Mouse (Mus musculus): ENCODE data around the gene Rere. TPM values are rescaled to one million over a fixed set of nuclear protein-coding genes. Genes with fewer than 3 reads are reported as not detected.
A peak's percentile ranks its signal among the peaks of the same experiment; 100 is the strongest.
"Not testable (repeated sequence)": the region's sequence is repeated elsewhere in the genome, so short reads cannot be mapped to it uniquely, and the experiment has no call there.

The Rere gene
- total RNA-seq, 2 experiments from 2014 or later, result 108 to 117 TPM

DNA sequence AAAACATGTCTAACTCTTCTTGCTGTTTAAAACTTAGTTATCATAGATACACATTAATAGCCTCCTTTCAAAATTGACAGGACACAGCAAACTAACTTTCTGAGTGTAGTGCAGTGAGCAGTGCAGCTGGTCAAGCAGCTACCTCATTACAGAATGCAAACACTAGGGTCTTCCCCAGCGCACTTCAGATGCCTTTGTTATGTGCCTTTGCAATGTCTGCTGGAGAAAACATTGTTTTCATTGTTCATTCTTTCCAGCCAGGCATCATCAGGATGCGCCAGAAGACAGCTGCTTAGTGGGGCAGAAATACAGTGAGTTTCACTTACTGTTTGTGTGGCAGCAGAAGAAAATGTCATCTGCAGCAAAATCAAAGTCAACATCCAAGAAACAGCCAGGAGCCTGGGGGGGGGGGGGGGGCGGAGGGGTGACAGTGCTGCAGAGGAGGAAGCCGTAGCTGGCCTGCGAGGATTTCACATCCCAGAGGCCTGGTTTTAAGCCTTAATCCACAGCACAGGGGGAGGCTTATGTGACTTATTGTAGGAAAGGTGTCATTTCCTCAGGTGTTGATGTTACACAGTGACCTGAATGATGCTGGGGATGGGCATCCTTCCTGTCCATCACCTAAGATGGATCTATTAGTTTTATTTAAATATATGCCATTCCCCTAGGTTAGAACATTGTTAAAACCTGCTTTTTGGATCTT, 259.1 kb downstream of the Rere start:
- no peak for DNase-seq (ENCODE audit: low spot score in 2 of 2)

DNA sequence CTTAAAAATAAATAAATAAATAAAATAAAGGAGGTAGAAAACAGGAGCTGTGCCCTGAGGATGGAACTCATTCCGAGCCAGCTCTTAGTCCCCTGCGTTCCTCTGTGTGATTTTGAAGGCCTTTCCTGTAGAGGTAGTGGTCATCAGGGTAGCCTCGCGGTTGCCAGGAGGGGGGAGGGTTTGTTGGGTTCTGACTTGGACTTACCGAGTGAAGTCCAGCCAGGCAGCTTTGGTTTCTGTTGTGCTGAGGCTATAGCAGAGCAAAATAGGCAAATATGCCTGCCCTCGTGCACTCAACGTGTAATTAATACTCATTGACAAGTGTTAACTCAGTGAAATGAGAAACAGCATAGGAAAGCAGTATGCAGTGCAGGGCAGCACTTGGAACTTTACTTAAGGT, 262.8 kb downstream of the Rere start:
- no peak for DNase-seq (ENCODE audit: low spot score in 2 of 2)

DNA sequence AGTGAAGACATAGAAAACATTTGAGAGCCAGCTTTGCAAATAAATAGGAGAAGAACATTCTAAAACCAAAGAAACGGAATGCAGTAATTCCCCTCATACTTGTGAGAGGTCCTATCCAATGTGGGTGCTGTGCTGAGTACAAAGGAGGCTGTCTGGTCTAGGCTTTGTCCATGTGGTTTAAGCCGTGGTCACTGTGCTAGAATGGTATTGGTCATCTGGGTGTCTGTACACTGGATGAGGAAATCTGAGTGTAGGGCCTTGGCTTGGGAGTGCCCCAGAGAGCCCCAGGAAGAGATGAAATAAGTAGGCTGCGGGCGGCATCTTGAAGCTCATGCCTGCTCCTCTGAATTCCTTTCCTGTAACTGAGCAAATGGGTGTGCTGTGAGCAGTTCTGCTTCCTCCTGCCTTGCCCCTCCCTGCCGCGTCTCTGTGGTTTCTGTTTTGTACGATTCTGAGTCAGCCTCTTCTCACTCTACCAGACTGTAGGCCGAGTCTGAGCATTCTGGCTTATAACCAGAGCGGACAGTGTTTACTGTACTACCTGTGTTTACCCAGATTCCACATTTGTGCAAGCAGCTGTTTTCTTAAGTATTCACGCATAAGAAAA, 263.3 kb downstream of the Rere start:
- no peak for DNase-seq (ENCODE audit: low spot score in 2 of 2)

DNA sequence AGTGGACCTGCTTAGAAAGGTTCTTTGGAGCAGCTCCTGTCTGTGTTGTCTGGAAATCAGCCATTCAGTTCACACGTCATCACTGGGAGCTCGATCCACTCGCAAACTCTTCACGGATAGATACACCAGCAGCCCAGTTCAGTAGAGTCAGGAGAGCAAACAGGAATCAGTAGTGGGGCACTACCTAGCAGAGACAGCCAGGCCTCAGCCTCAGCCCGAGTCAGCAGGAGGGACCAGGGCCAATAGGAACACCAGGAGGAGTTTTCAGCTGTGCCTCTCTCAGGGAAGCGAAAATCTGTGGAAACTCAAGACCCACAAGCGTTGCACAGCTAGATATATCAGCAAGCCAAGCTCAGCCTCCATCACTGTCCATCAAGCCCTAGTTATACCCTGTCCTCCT, 264.3 kb downstream of the Rere start:
- DNase-seq (ENCODE audit: low spot score in 2 of 2), result no peak

DNA sequence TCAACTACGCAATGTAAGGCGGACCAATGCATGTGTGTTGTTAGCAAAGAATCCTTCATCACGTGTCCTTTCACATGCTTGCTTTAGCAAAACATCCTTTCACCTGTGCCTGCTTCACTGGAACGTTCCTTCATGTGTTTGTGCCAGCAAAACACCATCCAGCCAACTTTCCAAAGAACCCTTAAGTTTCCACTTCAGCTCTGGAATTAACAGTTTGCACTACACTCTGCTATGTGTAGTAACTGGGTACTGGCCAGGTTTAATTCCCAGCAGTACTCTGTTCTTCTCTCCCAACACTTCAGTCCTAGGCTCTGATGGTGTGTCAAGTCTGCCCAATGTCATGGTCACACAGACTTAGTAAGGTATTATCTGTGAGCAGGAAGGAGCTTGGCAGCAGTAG, 264.9 kb downstream of the Rere start:
- not testable (repeated sequence) for DNase-seq (ENCODE audit: low spot score in 2 of 2)

DNA sequence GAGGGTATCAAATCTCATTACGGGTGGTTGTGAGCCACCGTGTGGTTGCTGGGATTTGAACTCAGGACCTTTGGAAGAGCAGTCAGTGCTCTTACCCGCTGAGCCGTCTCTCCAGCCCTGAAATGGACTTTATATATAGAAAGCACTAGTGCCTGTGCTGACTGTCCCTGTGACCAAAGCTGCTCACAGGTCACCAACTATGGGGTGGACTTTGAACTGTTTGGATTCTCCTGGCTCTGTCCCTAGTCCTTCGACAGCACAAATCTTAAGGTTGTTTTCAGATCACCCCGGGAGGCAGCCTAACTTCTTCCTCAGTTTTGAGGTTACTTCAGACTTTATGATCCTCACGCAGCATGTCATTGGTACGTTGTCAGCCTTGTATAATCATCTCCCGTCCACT, 267.9 kb downstream of the Rere start:
- DNase-seq (ENCODE audit: low spot score in 2 of 2), result no peak

DNA sequence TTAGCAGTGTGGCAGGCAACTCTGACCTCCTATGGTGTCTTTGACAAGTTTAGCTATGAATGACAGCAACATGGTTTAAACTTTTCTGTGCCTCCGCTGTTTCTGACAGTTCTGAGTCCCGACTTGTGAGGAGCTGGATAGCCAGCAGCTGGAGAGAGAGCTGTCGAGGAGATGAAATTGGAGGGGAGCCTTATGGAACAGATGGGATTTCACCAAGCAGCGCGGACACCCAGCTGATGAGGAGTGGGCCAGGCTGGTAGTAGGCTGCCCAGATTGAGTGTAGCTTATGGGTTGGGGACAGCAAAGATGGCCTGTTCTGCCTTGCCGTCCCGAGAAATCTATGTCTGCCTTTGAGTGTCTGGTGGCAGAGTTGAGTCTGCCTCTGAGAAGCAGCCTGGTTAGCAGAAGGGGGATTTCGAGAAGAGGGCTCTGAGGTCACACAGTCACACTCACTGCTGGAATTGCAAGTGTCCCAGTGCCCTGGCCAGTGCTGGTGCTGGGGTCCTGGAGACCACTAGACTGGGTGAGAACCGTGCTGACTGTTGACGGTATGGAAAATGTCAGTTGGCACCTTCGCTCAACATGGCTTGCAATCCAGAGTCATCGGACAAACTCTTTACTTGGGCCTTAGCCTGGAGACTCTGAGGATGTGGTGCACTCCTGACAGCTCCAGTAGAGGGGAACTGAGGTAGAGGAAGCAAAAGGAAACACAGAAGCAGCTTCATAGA, 268.7 kb downstream of the Rere start:
- DNase-seq (ENCODE audit: low spot score in 2 of 2), result peak; percentile 39 to 43

DNA sequence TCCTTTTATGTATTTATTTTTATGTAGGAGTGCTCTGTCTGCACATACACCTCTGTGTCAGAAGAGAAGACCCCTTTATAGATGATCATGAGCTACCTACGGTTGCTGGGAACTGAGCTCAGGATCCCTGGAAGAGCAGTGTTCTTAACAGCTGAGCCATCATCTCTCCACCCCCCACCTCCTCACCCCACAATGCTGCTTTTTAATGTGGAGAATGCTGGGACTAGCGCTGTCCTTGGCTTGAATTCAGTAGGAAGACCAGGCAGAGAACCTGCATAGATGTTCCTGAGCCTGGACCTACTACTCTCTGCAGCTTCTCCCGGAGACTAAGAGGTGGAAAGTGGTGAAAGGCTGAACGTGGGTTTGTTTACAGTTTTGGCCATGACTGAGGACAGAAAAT, 269.9 kb downstream of the Rere start:
- no peak for DNase-seq (ENCODE audit: low spot score in 2 of 2)

DNA sequence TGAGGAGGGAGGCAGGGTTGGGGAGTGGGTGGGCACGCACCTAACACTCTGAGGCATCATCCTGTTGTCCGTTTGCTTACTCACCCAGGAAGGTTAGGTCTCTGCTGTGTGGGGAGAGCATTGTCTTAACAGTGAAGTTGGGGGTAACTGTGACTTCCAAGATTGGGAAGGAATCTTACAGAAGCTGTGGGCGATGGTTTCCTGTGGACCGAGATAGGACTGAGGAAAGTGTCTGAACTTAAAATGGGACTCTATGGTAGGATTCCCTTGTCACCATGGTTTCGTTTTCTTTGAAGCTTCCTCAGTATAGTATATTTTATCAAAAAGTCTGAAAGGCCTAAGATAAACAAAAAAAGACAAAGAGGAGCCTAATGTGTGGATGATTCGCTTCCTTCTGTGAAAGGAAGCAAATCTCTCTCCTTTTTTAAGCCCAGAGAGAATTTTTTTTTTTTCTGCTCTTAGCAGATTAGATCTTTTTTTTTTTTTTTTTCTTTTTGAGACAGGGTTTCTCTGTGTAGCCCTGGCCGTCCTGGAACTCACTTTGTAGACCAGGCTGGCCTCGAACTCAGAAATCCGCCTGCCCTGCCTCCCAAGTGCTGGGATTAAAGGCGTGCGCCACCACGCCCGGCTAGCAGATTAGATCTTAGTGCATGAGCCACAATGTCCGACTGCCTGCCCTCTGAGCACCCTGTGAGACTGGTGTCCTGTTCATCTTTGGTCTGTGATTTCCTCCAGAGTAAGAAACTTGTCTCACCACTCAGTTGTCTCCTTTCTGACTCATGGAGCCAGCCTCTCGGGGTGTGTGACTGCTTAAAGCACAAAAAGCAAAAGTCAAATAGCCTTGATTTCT, 271.5 kb downstream of the Rere start:
- DNase-seq (ENCODE audit: low spot score in 2 of 2), result no peak

DNA sequence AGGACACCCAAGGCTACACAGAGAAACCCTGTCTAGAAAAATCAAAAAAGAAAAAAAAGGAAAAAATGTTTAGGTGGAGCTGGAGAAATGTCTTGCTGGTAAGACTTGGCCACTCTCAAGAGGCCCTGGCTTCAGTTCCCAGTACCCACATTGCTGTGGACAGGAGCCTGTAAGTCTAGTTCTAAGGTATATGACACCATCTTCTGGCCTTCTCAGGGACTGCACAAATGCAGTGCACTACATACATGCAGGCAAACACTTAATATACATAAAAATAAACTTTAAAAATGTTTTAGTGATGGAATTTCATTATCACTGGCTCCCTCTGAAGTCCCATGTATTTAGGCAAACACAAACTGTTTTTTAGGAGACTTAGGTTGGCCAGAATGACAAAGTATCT, 274.3 kb downstream of the Rere start:
- no peak for DNase-seq (ENCODE audit: low spot score in 2 of 2)

DNA sequence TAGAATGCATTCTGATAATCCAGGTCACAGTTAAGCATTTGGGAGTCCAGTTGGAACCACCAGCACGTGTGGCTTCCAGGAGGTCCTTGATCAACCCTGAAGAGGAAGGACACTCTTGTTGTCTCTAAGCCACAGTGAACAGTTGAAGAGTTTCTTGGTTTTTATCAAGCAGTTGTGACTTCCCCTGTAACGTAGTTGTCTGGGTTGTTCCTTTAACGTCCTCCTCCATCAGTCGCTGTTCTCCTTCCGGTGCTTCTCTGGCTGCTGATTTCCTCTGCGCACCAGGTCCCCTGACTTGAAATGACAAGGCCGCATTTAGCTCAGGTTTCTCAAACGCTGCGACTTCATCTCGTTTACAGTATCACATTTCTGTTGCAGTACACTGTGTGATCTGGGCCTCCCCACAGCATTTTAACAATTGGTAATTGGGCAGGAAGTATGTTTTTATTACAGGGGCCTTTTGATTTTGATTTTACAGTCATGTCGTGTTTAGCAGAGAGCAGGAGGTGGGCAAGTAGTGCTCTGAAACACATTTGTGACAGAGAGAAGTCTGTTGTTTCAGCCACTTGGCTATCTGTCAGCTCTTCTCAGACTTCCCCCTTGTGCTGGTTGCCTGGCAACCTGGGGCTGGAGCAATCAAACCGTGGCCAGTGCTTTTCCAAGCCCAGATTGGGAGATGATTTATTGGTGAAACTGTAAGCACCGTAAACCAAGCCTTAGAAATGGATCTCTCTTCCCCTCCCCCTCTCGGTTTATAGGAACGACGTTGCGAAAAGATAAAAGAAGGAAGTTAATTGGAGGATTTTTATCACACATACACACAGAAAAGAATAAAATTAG, 275.2 kb downstream of the Rere start:
- DNase-seq (ENCODE audit: low spot score in 2 of 2), result peak; percentile 77 to 79

DNA sequence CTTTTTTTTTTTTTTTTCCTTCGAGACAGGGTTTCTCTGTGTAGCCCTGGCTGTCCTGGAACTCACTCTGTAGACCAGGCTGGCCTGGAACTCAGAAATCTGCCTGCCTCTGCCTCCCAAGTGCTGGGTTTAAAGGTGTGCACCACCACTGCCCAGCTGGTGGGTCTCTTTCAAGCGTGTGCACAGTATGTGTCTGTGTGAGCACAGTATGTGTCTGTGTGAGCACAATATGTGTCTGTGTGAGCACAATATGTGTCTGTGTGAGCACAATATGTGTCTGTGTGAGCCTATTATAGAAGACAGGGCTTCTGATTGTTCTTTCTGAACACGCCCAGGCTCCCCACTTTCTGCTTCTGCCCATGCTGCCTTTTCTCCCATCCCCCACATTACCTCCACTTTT, 275.8 kb downstream of the Rere start:
- not testable (repeated sequence) for DNase-seq (ENCODE audit: low spot score in 2 of 2)

DNA sequence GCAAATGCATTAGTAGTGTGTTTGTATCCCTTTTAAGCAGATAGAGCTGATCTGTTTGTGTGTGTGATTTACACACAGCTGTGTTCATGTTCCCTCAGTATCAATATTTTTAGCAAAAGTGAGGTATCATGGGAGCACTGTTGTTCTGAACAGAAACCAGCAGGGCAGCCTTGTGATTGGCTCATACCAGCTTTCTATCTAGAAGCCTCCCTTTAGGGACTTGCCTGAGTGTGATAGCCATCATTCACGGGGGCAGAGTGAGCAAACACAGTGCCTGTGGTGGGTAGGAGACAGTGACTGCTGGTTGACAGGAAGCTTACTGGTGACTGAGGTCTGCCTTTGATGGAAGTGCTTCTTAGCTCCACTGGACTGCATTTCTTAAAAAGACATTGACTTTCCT, 276.5 kb downstream of the Rere start:
- no peak for DNase-seq (ENCODE audit: low spot score in 2 of 2)

DNA sequence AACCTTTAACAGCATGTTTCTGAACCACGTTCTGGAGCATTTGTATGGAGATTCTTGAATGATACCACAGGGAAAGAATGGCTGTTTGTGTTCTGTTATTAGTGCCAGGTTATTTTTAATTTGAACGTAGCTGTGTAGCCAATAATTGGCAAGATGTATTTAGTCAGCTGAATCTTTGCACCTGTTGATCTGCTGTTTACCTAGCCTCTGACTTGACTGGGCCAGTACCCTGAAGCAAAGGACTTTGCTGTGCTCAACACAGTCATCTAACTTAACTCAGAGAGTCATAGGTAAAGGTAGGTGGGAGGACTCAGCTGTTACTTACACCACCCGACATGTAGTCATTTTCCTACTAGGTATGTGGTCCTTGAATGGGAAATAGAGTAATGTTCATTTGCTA, 278.1 kb downstream of the Rere start:
- DNase-seq (ENCODE audit: low spot score in 2 of 2), result no peak

DNA sequence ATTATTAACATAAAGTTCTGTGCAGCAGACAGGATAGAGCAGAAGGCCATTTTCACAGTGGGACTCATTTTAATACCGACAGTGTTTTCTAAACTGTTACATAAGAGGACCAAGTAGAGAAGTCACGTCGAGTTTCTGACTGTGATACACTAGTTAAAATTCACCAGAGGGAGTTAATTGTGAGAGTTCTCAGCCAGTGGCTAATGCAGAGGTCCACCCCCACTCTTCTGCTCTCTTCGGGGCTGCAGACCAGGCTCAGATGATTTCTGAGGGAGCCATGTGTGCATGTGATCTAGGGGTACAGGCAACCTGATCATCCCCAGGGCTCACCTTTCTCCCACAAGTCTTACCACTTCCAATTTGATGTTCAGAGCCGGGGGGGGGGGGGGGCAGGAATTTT, 281.8 kb downstream of the Rere start:
- DNase-seq (ENCODE audit: low spot score in 2 of 2), result no peak

DNA sequence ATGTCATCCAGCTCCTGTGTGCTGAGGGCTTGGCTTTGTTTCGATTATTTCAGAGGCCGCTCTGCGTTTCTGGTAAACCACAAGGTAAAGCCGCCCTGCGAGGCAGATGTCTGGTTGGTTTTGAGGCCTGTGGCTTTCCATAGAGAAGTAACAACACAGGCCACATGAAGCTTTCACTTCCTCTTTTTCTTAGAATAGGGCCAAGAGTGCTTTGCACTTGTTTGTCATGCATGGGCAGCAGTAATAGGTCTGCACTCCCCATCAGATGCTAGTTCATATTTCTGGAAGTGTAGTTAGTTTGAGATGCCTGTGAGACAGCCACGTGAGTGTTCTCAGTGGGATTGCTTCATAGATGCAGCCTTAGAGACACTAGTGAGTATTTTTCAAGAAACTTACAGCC, 284.7 kb downstream of the Rere start:
- DNase-seq (ENCODE audit: low spot score in 2 of 2), result no peak

DNA sequence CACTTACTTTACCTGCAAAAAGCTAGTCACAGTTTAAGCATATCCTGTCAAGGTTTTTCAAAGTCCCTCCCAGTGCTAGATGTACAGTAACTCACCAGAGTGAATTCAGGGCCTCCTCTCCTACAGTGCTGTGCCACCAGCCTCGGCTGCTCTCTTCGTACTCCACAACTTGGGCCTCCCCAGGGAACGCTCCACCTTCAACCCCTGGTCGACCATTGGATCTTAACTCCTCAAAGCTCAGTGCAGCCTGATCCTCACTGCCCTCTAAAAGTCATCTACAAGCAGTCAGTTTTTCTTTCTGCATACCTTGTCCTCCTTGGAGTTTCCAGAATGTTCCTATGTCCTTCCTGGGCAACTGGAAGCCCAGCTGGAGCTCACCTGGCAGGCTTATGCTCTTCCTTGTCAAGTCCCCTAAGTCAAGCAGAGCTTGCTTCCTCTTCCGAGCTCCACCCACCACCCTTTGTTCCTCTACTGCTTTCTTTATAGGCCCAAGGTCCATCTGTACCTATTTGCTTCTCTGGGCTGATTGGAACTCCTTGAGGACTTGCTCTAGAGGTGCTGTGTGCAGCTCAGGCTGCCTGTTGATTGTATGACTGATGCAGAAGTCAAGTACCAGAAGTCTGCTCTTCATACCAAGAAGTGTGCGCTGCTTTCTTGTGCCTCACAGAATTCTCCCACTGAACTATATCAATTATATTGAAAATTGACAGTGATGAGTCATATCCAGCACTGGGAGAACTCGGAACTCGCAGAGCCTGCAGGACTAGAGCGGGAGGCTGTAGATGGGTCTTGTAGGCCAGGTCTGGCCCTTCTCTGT, 287.1 kb downstream of the Rere start:
- DNase-seq (ENCODE audit: low spot score in 2 of 2), result no peak

DNA sequence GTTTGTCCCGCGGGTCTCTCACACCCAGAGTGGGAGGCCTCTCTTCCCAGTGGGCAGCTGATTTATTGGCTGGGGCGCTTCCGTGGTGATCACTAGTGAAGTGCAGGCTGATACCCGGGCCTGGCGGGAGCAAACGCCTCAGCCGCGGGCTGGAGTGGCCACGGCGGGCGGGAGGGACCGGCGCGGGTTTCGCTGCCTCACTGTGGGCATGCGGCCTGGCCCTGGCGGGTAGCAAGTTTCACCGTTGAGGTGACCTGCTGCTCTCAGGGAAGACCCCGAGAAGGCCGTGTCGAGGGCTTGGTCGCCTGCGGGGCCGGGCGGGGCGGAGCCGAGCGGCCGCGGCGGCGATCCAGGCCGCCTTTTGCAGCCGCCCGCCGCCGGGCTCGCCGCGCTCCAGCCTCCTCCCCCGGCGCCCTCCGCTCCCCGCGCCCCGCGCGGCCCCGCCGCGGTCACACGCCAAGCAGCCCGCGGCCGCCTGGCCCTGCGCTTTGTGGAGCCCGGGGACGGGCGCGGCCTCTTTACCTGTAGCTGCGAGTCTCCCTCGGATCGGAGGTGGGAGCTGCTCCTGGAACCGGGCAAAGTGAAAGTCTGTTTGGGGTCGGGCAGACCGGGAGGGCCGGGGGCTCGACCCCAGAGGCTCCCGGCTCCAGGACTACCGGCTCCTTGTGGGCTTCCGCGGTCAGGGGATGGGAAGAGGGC, 287.8 kb downstream of the Rere start:
- peak; percentile 71 to 80 for DNase-seq (ENCODE audit: low spot score in 2 of 2)
